Mouse (Mus musculus): ENCODE measurements around the gene Znrd1.

DNA sequence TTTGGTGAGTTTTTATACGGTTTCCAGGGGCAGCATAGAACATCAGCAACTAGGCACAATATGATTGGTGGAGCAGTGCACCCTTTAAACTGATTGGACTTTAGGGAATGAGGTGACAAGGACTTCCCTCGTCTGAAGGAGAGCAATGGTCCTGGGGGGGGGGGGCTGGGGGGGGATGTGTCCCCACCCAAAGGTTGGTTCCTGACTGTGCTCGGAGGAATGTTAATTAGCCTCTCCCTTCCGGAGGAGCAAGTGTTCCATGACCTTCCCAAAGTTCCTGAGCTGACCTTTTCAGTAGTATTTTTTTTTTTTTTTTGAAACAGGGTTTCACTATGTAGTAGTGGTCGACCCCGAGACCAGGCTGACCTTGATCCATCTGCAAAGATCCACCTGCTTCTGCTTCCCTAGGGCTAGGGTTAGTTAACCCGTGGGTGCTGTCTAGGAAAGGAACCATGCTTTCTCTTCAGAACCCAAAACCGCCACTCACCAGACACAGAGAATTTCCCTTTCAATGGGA is 15.0 kb upstream of the Znrd1 start:
- TF ChIP-seq CTCF (IDR thresholded peaks at IDR 0.05; ENCODE audit: low read depth, low read length) (no peak), EP300 (IDR thresholded peaks at IDR 0.05; ENCODE audit: insufficient read depth, low read depth, low read length) (peak; percentile 96)
